Mouse (Mus musculus): ENCODE measurements around the gene Ovgp1.

DNA sequence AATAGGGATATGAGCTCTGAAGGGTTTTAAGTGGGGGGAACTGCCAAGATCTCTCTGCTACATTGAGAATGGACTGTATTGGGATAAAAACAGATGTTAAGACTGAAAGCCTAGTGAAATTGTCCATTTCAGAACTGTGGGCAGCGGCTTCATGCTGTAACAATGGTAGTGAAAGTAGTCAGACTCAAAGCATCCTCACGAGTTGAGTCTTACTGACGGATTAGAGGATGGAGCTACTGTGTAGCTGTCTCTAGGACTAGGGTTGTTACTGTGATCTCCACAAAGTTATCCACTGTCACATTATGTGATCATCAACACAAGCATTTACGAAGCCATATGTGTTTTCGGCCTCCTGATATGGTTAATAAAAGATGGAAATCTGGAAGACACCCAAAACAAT lies 15.3 kb upstream of the Ovgp1 start:
- TF ChIP-seq POLR2A (IDR thresholded peaks at IDR 0.05; ENCODE audit: low read depth, low read length) (no peak), CTCF (IDR thresholded peaks at IDR 0.05; ENCODE audit: extremely low read depth, insufficient read length, insufficient replicate concordance, low read depth, low read length) (no peak)
